Mouse (Mus musculus): ENCODE measurements at regions not wholly inside any gene's neighbourhood (a gene's known extent, or its start where the extent isn't known, plus 50 kb on each side); places are given as distances from the start of the nearest gene placed in this dataset.
A peak's percentile ranks its signal among the peaks of the same experiment; 100 is the strongest.

DNA sequence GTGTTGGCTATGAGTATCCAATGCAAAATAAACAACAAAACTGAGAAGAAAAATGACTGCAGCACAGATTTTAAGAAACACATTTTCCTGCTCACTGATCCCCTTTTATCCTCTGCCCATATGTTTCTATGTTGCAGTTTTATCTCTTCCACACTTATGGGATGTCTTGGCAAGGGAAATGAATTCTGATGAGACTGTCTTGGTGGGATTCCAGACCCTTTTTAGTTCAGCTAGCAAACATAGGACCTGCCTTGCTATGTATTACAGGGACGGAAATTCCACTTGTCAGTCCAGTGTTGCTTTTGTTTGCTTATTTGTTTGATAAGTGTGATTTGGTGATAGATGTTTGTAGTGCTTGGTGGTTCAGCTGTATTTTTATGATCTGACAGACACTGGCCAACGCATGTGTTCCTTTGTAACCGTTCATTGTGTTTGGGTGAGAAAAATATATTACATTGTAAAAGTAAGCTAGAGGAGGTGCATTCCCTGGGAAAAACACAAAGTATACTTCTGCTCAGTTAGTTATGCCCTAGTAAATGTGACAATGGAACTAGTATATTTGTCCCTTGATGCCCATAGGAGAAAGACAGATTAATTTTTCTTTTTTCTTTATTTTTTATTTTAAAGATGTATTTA lies 1516.2 kb downstream of the Tbl1xr1 start:
- DNase-seq (ENCODE audit: low read depth, low spot score): peak; percentile 81

GRCm38 (mm10) chr3:23601469-23601868 lies 1525.0 kb downstream of the Tbl1xr1 start:
- no peak for DNase-seq (ENCODE audit: low read depth, low spot score)

- DNase-seq (ENCODE audit: low read depth, low spot score): peak; percentile 67
Measured at GRCm38 (mm10) chr3:23610054-23610453, 1533.6 kb downstream of the Tbl1xr1 start.

DNA sequence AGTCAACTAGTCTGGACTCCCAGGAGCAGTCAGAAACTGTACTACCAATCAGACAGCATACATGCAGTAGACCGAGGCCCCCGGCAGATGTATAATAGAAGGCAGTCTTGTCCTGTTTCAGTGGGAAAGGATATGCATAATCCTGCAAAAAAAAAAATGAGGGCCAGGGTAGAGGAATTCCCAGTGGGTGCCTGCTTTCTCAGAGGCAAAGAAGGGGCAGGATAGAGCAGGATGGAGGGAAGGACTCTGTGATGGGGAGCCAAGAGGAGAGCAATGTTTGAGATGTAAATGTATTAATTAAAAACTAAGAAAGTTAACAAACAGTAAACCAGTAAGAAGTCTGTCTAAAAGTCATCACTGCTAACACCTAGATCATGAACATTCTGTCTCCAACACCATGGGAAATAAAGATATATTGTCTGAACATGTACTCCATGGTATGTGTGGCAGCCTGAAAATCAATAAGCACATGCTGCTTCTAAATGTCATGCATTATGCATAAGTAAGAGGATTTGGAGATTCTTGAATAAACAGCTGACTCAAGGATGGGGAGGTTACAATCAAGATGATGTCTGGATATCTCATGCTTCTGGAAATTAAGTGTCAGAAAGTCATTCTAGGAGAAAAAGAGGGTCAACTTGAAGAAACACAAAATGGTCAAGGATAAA lies 1485.3 kb downstream of the Naaladl2 start:
- no peak for DNase-seq (ENCODE audit: low read depth, low spot score)

- no peak for DNase-seq (ENCODE audit: low read depth, low spot score)
Measured at GRCm38 (mm10) chr3:23706748-23707147, 1437.3 kb downstream of the Naaladl2 start.

All from brain, adult 2 months (tissue).